Mouse (Mus musculus) myocyte (in vitro differentiated cells): ENCODE measurements at regions not wholly inside any gene's neighbourhood (a gene's known extent, or its start where the extent isn't known, plus 50 kb on each side); places are given as distances from the start of the nearest gene placed in this dataset.

Experiments used
- H3K27me3 ChIP-seq: one replicate; pipeline ENCODE4 v1.6.1; 2011; ENCODE audit not compliant: control insufficient read depth, insufficient read depth, insufficient read length
- H3K36me3 ChIP-seq: one replicate; pipeline ENCODE4 v1.6.1; 2011; ENCODE audit not compliant: control insufficient read depth, insufficient read depth
- H3K4me2 ChIP-seq: one replicate; pipeline ENCODE4 v1.6.1; 2011; ENCODE audit warnings: low read depth, control low read depth
- H3K4me3 ChIP-seq: one replicate; pipeline ENCODE4 v1.5.1; 2011; ENCODE audit warnings: mild to moderate bottlenecking, control low read depth, moderate library complexity
- H3K79me2 ChIP-seq: one replicate; pipeline ENCODE4 v1.6.1; 2011; ENCODE audit not compliant: control insufficient read depth, insufficient read depth
- H3ac ChIP-seq: one replicate; pipeline ENCODE4 v1.6.1; 2011; ENCODE audit not compliant: control insufficient read depth, insufficient read length
- CEBPB ChIP-seq: IDR thresholded peaks from 2 replicates; pipeline ENCODE4 v1.6.1; 2011; ENCODE audit warnings: mild to moderate bottlenecking, moderate library complexity; ENCODE audit not compliant: poor library complexity, insufficient read depth, severe bottlenecking
- E2F4 ChIP-seq: IDR thresholded peaks from one replicate; pipeline ENCODE4 v1.6.1; 2011; ENCODE audit warnings: mild to moderate bottlenecking, control low read depth, moderate library complexity; ENCODE audit not compliant: insufficient read depth
- MAX ChIP-seq: IDR thresholded peaks from one replicate; pipeline ENCODE4 v1.6.1; 2011; ENCODE audit warnings: low read depth, mild to moderate bottlenecking, control low read depth
- MYOD1 ChIP-seq, 3 experiments: IDR thresholded peaks; one replicate each; pipeline ENCODE4 v1.6.1; 2011; ENCODE audit warnings: control low read depth in 2 of 3, low read depth in 2 of 3, mild to moderate bottlenecking in 2 of 3, moderate library complexity in 1 of 3; ENCODE audit not compliant: insufficient read length in 2 of 3, control insufficient read depth in 1 of 3
- MYOG ChIP-seq, 3 experiments: IDR thresholded peaks; one replicate each; pipeline ENCODE4 v1.6.1; 2011; ENCODE audit warnings: control low read depth in 2 of 3, low read depth in 2 of 3, mild to moderate bottlenecking in 2 of 3; ENCODE audit not compliant: insufficient read length in 2 of 3, control insufficient read depth in 1 of 3, insufficient read depth in 1 of 3
- POLR2A ChIP-seq: IDR thresholded peaks from one replicate; pipeline ENCODE4 v1.6.1; 2011; ENCODE audit warnings: low read depth, mild to moderate bottlenecking, control low read depth, moderate library complexity; ENCODE audit not compliant: insufficient read length
- POLR2AphosphoS2 ChIP-seq: IDR thresholded peaks from one replicate; pipeline ENCODE4 v1.6.1; 2011; ENCODE audit warnings: low read depth, control low read depth; ENCODE audit not compliant: insufficient read length
- REST ChIP-seq: IDR thresholded peaks from one replicate; pipeline ENCODE4 v1.6.1; 2011; ENCODE audit warnings: mild to moderate bottlenecking, control low read depth, moderate library complexity; ENCODE audit not compliant: insufficient read depth, insufficient read length
- SRF ChIP-seq: IDR thresholded peaks from one replicate; pipeline ENCODE4 v1.6.1; 2011; ENCODE audit warnings: low read depth; ENCODE audit not compliant: control insufficient read depth, insufficient read length
- TCF12 ChIP-seq: IDR thresholded peaks from one replicate; pipeline ENCODE4 v1.6.1; 2011; ENCODE audit warnings: mild to moderate bottlenecking, control low read depth; ENCODE audit not compliant: poor library complexity, insufficient read depth, severe bottlenecking
- TCF3 ChIP-seq: IDR thresholded peaks from one replicate; pipeline ENCODE4 v1.6.1; 2011; ENCODE audit warnings: low read depth, control low read depth; ENCODE audit not compliant: insufficient read length
- USF1 ChIP-seq: IDR thresholded peaks from one replicate; pipeline ENCODE4 v1.6.1; 2011; ENCODE audit warnings: low read depth, mild to moderate bottlenecking, control low read depth, moderate library complexity

GRCm38 (mm10) chr9:61689939-61690338 is 224.4 kb downstream of the Rplp1 start:
- H3K36me3 ChIP-seq, result no peaks in the 10 kb centered on the region
- H3ac ChIP-seq, result no peak overlapping the region
- TF ChIP-seq MYOG (IDR thresholded peaks at IDR 0.05; ENCODE audit: control insufficient read depth in 1 of 3, insufficient read depth in 1 of 3, insufficient read length in 2 of 3, low read depth in 2 of 3) (no peak), E2F4 (no peak), USF1 (no peak), REST (no peak)
- no peaks in the 10 kb centered on the region for H3K79me2 ChIP-seq
- no peak overlapping the region for H3K4me2 ChIP-seq
- no peak overlapping the region for H3K4me3 ChIP-seq
- no peaks in the 10 kb centered on the region for H3K27me3 ChIP-seq

GRCm38 (mm10) chr9:61689516-61689915 is 224.8 kb downstream of the Rplp1 start:
- Histone ChIP-seq H3K79me2 (no peaks in the 10 kb centered on the region), H3ac (no peak overlapping the region), H3K4me2 (no peak overlapping the region), H3K27me3 (no peaks in the 10 kb centered on the region), H3K4me3 (no peak overlapping the region), H3K36me3 (no peaks in the 10 kb centered on the region)
- TF ChIP-seq POLR2AphosphoS2, result no peak
- TF ChIP-seq CEBPB, result no peak
- no peak for TF ChIP-seq MYOG (IDR thresholded peaks at IDR 0.05; ENCODE audit: control insufficient read depth in 1 of 3, insufficient read depth in 1 of 3, insufficient read length in 2 of 3, low read depth in 2 of 3)
- TF ChIP-seq REST, result no peak

GRCm38 (mm10) chr9:61683557-61683956 is 230.8 kb downstream of the Rplp1 start:
- Histone ChIP-seq H3K27me3 (no peaks in the 10 kb centered on the region), H3K36me3 (no peaks in the 10 kb centered on the region), H3K79me2 (no peaks in the 10 kb centered on the region), H3K4me3 (no peak overlapping the region), H3K4me2 (no peak overlapping the region), H3ac (no peak overlapping the region)
- no peak for TF ChIP-seq E2F4
- TF ChIP-seq TCF3, result no peak
- no peak for TF ChIP-seq MYOG (IDR thresholded peaks at IDR 0.05; ENCODE audit: control insufficient read depth in 1 of 3, insufficient read depth in 1 of 3, insufficient read length in 2 of 3, low read depth in 2 of 3)
- TF ChIP-seq MYOD1 (IDR thresholded peaks at IDR 0.05; ENCODE audit: control insufficient read depth in 1 of 3, insufficient read length in 2 of 3, low read depth in 2 of 3), result no peak
- TF ChIP-seq SRF, result no peak
- no peak for TF ChIP-seq TCF12
- TF ChIP-seq REST, result no peak
- TF ChIP-seq POLR2A, result no peak
- TF ChIP-seq MAX, result no peak
- TF ChIP-seq POLR2AphosphoS2, result no peak
- no peak for TF ChIP-seq CEBPB
- no peak for TF ChIP-seq USF1

GRCm38 (mm10) chr9:61682744-61683259 is 231.5 kb downstream of the Rplp1 start:
- no peak overlapping the region for H3K4me2 ChIP-seq
- no peak overlapping the region for H3K4me3 ChIP-seq
- TF ChIP-seq CEBPB, result no peak
- no peak for TF ChIP-seq USF1
- no peak for TF ChIP-seq POLR2A
- TF ChIP-seq TCF3, result no peak
- TF ChIP-seq MAX, result no peak
- TF ChIP-seq MYOD1 (IDR thresholded peaks at IDR 0.05; ENCODE audit: control insufficient read depth in 1 of 3, insufficient read length in 2 of 3, low read depth in 2 of 3), result no peak
- no peak for TF ChIP-seq POLR2AphosphoS2
- TF ChIP-seq SRF, result no peak
- H3K36me3 ChIP-seq, result no peaks in the 10 kb centered on the region
- H3K79me2 ChIP-seq, result no peaks in the 10 kb centered on the region
- no peak overlapping the region for H3ac ChIP-seq
- no peaks in the 10 kb centered on the region for H3K27me3 ChIP-seq

GRCm38 (mm10) chr9:61682316-61682715 is 232.0 kb downstream of the Rplp1 start:
- no peaks in the 10 kb centered on the region for H3K36me3 ChIP-seq
- H3ac ChIP-seq, result no peak overlapping the region
- no peak overlapping the region for H3K4me2 ChIP-seq
- no peaks in the 10 kb centered on the region for H3K27me3 ChIP-seq
- no peaks in the 10 kb centered on the region for H3K79me2 ChIP-seq
- no peak for TF ChIP-seq MYOD1 (IDR thresholded peaks at IDR 0.05; ENCODE audit: control insufficient read depth in 1 of 3, insufficient read length in 2 of 3, low read depth in 2 of 3)
- TF ChIP-seq POLR2A, result no peak
- no peak for TF ChIP-seq CEBPB
- TF ChIP-seq POLR2AphosphoS2, result no peak
- TF ChIP-seq MYOG (IDR thresholded peaks at IDR 0.05; ENCODE audit: control insufficient read depth in 1 of 3, insufficient read depth in 1 of 3, insufficient read length in 2 of 3, low read depth in 2 of 3), result no peak
- no peak for TF ChIP-seq MAX
- TF ChIP-seq TCF12, result no peak
- no peak for TF ChIP-seq SRF
- TF ChIP-seq TCF3, result no peak
- no peak for TF ChIP-seq E2F4
- TF ChIP-seq REST, result no peak
- no peak overlapping the region for H3K4me3 ChIP-seq

GRCm38 (mm10) chr9:61681406-61681805 is 232.9 kb downstream of the Rplp1 start:
- Histone ChIP-seq H3K27me3 (no peaks in the 10 kb centered on the region), H3K36me3 (no peaks in the 10 kb centered on the region), H3ac (no peak overlapping the region), H3K4me2 (no peak overlapping the region), H3K79me2 (no peaks in the 10 kb centered on the region), H3K4me3 (no peak overlapping the region)
- TF ChIP-seq TCF3 (no peak), SRF (no peak), REST (no peak), CEBPB (no peak), USF1 (no peak), POLR2A (no peak)
